Mouse (Mus musculus) spleen, adult 2 months (tissue): ENCODE data around the gene Myo3a. TPM values are rescaled to one million over a fixed set of nuclear protein-coding genes. Genes with fewer than 3 reads are reported as not detected.
"Not testable (repeated sequence)": the region's sequence is repeated elsewhere in the genome, so short reads cannot be mapped to it uniquely, and the experiment has no call there.

Experiments used
- DNase-seq, 2 experiments: peaks; one replicate each; pipeline versions ENCODE4 v3.0.0 to v3.0.0-alpha.2; 2012 to 2021; ENCODE audit warnings: low spot score in 2 of 2, low read depth in 1 of 2
- H3K27ac ChIP-seq: fragments of 200-500 bp; 2 replicates; pipeline ENCODE4 v1.5.1; 2012; ENCODE audit warnings: low read length, inconsistent platforms; ENCODE audit not compliant: insufficient read depth
- H3K27me3 ChIP-seq: fragments of 200-500 bp; 2 replicates; pipeline ENCODE4 v1.6.1; 2012; ENCODE audit warnings: mild to moderate bottlenecking, moderate library complexity, low read length, inconsistent platforms; ENCODE audit not compliant: control insufficient read depth, insufficient read depth
- H3K36me3 ChIP-seq: fragments of 200-500 bp; 2 replicates; pipeline ENCODE4 v1.6.1; 2012; ENCODE audit warnings: mild to moderate bottlenecking, low read length, inconsistent platforms; ENCODE audit not compliant: control insufficient read depth, insufficient read depth
- H3K4me1 ChIP-seq: fragments of 200-500 bp; 2 replicates; pipeline ENCODE4 v1.6.1; 2011; ENCODE audit warnings: inconsistent platforms; ENCODE audit not compliant: control insufficient read depth, insufficient read depth, insufficient read length
- H3K4me3 ChIP-seq: fragments of 200-500 bp; 2 replicates; pipeline ENCODE4 v1.5.1; 2011; ENCODE audit warnings: mild to moderate bottlenecking, inconsistent platforms; ENCODE audit not compliant: insufficient read depth, insufficient read length; ENCODE audit errors: extremely low read depth
- CTCF ChIP-seq: fragments of 200-500 bp; IDR thresholded peaks from 2 replicates; pipeline ENCODE4 v1.5.1; 2011; ENCODE audit warnings: mild to moderate bottlenecking, inconsistent platforms; ENCODE audit not compliant: insufficient read depth, insufficient read length, insufficient replicate concordance; ENCODE audit errors: extremely low read depth
- POLR2A ChIP-seq: fragments of 200-500 bp; IDR thresholded peaks from 2 replicates; pipeline ENCODE4 v1.6.1; 2011; ENCODE audit warnings: low read depth, low read length, inconsistent platforms
- WGBS: fragments of 180-500 bp; shearing (Covaris S2); methylation state at CpG from one replicate; pipeline ENCODE4 v1.1.7; 2018; 5-methylcytosine and 5-hydroxymethylcytosine counted together
- polyA plus RNA-seq: library from polyadenylated mRNA; depleted of rRNA; stranded (reverse); fragments of >200 nt; gene quantifications from 2 replicates; pipeline ENCODE4 v1.2.3, GENCODE M21; 2012

The Myo3a gene
- polyA plus RNA-seq, 1 experiment: not detected

DNA sequence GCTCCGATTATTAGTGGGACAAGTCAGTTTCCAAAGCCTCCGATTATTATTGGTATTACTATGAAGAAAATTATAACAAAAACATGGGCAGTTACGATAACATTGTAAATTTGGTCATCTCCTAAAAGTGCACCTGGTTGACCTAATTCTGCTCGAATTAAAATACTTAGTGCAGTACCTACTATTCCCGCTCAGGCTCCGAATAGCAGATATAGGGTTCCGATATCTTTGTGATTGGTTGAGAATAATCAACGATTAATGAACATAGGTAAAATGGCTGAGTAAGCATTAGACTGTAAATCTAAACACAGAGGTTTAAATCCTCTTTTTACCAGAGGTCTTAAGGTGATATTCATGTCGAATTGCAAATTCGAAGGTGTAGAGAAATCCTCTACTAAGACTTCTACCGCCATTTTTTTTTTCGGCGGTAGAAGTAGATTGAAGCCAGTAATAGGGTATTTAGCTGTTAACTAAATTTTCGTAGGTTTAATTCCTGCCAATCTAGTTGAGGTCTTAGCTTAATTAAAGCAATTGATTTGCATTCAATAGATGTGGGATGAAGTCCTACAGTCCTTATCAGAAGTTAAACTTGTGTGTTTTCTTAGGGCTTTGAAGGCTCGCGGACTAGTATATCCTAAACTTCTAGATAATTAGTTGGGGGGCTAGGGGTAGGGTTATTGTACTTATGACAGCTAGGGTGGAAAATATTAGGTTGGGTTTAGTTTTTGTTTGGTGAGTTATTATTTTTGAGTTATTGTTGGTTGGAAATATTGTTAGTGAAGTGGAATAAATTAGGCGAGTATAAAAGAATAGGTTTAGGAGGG, 362.3 kb downstream of the Myo3a start:
- not testable (repeated sequence) for H3K4me1 ChIP-seq, H3K27ac ChIP-seq, H3K36me3 ChIP-seq, DNase-seq, H3K27me3 ChIP-seq, H3K4me3 ChIP-seq
- WGBS: 87% methylated on average over 16 of the region's 17 CpGs

DNA sequence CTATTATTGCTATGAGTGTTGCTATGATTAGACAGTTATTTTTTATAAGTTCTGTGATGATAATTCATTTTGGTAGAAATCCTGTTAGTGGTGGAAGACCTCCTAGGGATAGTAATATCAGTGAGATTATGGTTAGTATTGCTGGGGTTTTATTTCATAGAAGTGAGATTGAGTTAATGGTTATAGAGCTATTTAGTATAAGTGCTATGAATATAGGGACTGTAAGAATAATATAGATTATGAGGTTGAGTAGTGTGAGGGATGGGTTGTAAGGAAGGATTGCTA, 362.8 kb downstream of the Myo3a start:
- TF ChIP-seq CTCF: no peak
- no peak for TF ChIP-seq POLR2A
- no peak overlapping the region for H3K4me3 ChIP-seq
- no peaks in the 10 kb centered on the region for H3K27me3 ChIP-seq
- no peaks in the 10 kb centered on the region for H3K4me1 ChIP-seq
- no peak for DNase-seq
- H3K27ac ChIP-seq: no peak overlapping the region
- no peaks in the 10 kb centered on the region for H3K36me3 ChIP-seq

DNA sequence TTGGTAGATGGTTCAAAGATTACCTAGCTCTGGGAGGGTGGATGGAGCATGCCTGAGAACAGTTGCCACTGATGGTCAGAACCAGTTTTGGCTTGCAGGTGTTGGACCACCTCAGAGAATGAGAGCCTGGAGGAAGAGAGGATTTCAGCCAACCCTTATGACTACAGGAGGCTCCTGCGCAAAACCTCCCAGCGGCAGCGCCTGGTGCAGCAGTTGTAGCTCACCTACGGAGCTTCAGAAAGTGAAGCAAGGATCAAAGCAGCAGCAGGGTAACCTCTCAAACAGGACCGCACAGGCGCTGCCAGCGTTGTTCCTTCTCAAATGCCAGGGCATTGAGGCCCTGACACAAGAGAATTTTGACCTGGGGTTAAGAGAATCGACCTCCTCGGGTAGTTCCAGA, 390.6 kb downstream of the Myo3a start:
- 9% methylated on average over 9 of the region's 9 CpGs for WGBS

DNA sequence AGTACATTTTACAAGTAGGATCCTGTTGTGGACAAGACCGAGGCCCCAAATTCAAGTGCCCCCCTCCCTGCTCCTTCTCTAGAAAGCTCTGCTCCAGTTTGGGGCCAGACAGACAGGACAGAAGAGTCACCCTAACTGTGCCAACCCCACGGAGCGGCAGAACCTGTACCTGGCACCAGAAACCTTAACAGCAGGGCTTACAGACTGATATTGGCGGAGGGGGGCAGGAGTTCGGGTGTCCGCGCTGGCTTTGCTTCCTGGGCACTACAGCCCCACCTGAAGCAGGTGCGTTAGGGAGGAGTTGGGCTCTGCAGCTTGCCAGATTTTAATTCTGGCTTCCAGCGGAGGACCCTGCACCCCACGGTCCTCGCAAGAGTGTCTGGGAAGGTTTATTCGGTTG, 392.1 kb downstream of the Myo3a start:
- H3K27ac ChIP-seq: no peak overlapping the region
- TF ChIP-seq POLR2A (no peak), CTCF (no peak)
- H3K4me3 ChIP-seq: no peak overlapping the region
- WGBS: 10% methylated on average over 12 of the region's 12 CpGs
- H3K36me3 ChIP-seq: no peaks in the 10 kb centered on the region
- H3K27me3 ChIP-seq: peaks cover 28% of the 10 kb centered on the region
- DNase-seq: no peak
- no peaks in the 10 kb centered on the region; the same call in 1 of the 2 replicates for H3K4me1 ChIP-seq

More for the DNA sequence above, 390.6 kb downstream of the Myo3a start:
- Histone ChIP-seq H3K27ac (no peak overlapping the region), H3K4me3 (no peak overlapping the region), H3K4me1 (no peaks in the 10 kb centered on the region; the same call in 1 of the 2 replicates), H3K36me3 (no peaks in the 10 kb centered on the region), H3K27me3 (peaks cover 17% of the 10 kb centered on the region)
- TF ChIP-seq CTCF: no peak
- no peak for TF ChIP-seq POLR2A
- DNase-seq: no peak

DNA sequence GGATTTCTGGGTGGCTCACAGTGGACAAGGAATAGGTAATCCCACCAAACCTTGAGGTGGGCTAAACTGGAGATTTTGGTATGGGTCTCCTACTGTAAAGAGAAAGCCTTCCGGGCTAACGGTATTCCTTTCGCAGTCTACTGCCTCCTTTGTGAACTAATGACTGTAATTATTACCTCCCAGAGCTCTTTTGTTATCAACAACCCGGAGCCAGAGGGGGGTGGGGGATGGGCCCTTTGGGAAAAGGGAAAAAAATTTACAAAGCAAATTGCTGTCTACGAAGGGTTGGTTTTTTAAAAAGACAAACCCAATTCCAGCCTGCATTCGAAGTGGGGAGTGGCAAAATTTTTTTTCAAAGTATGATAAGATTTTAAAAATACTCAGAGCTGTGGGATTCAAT, 392.7 kb downstream of the Myo3a start:
- WGBS: 9% methylated on average over 6 of the region's 6 CpGs
- H3K27ac ChIP-seq: no peak overlapping the region
- H3K27me3 ChIP-seq: peaks cover 29% of the 10 kb centered on the region
- no peak overlapping the region for H3K4me3 ChIP-seq
- H3K4me1 ChIP-seq: no peaks in the 10 kb centered on the region; the same call in 1 of the 2 replicates
- no peak for DNase-seq
- TF ChIP-seq CTCF (no peak), POLR2A (no peak)
- H3K36me3 ChIP-seq: no peaks in the 10 kb centered on the region

DNA sequence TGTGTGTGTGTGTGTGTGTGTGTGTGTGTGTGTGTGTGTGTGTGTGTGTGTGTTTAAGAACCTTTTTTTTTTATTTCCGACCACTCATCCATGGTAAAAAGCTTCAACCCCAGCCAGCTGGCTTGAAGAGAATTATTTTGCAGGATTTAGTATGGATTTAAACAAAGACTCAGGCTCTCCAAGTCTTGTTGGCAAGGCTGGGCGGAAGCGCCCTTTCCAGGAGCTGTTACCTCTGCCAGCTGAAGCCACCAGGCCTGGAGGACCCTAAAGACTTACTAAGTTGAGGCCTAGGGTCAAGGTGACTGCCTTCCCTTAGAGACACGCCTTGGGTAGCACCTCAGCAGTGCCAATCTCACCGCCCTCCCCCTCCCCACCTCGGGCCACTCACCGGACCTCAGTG, 393.2 kb downstream of the Myo3a start:
- H3K27ac ChIP-seq: no peak overlapping the region
- no peak overlapping the region for H3K4me3 ChIP-seq
- TF ChIP-seq CTCF: no peak
- TF ChIP-seq POLR2A: no peak
- H3K36me3 ChIP-seq: no peaks in the 10 kb centered on the region
- peaks cover 32% of the 10 kb centered on the region for H3K27me3 ChIP-seq
- no peak for DNase-seq
- WGBS: 26% methylated on average over 7 of the region's 7 CpGs
- no peaks in the 10 kb centered on the region; the same call in 1 of the 2 replicates for H3K4me1 ChIP-seq

DNA sequence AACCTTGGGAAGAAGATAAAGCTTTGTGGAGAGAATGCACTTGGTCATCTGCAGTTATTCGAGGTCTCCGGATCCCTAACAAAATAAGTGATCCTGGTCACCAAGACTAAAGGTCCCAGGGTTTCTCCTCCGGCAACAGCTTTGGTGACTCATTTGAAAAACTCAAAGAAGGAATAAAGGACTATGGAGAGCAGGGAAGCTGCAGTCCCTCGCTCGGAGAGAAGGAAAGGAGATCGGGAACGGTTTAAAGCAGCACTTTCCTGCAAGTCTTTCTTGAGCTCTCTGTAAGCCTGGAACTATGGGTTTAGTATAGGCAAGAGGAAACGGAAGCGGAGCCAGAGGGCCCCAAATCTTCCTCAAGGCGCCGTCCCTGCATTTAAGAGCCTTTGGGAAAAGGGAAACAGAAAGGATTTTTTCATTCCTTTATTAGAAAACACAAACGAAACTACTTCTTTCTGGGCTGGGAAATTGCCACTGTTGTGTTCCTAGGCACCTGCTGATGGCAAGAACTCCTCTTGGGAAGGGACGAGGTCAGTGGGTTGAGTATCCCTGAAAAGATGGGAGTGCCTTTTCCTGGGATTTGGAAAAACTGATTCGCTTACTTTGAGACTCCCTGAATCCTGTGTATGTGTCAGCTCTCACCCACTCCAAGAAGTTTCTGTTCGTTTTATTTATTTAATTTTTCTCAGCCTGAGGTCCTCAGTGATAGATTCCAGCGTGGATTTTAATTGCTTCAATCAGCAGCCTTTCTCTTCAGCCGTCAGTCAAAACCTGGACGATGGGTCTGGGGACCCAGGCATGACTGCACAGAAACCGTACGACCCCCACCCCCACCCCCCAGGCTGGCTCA, 393.9 kb downstream of the Myo3a start:
- Histone ChIP-seq H3K27ac (no peak overlapping the region), H3K4me1 (no peaks in the 10 kb centered on the region; the same call in 1 of the 2 replicates), H3K36me3 (no peaks in the 10 kb centered on the region), H3K4me3 (no peak overlapping the region), H3K27me3 (peaks cover 32% of the 10 kb centered on the region)
- DNase-seq: no peak
- TF ChIP-seq CTCF: no peak
- WGBS: 8% methylated on average over 20 of the region's 20 CpGs
